8 mouse cellular contexts compared by ENCODE assay signal in genomic region chr11:69803786-69804651, GRCm38 (mm10). TPM values are rescaled to one million over a fixed set of nuclear protein-coding genes. Genes with fewer than 3 reads are reported as not detected.
DNase-seq lines count a peak whose midpoint lies in the region; ATAC-seq and TF ChIP-seq lines count a peak whose summit lies in the region.

No protein-coding gene starts in this region.

- peak overlapping the region; percentile 21; the same call in 1 of the 2 replicates for H3K27ac ChIP-seq in hindbrain, embryonic 16.5 days (ENCODE audit: low read depth, low read length)

- peaks cover 49% of the 10 kb centered on the region for H3K4me1 ChIP-seq in hindbrain, embryonic 16.5 days (ENCODE audit: control insufficient read depth, insufficient read depth, low read depth, low read length)

- POLR2A ChIA-PET in Patski (lab: Charles Lee) = no interaction called here

- peak overlapping the region; percentile 85 for H3K9ac ChIP-seq in hindbrain, embryonic 16.5 days (ENCODE audit: low read depth, low read length)

- TF ChIP-seq CTCF in Patski (IDR thresholded peaks at IDR 0.05) = no peak

- H3K27me3 ChIP-seq in Patski = peaks cover 5% of the 10 kb centered on the region
- peaks cover 18% of the 10 kb centered on the region for H3K27me3 ChIP-seq in hindbrain, embryonic 16.5 days (replicated peaks; ENCODE audit: control insufficient read depth, insufficient read depth, low read length)

- no peaks in the 10 kb centered on the region for H3K9me3 ChIP-seq in hindbrain, embryonic 16.5 days (ENCODE audit: control insufficient read depth, low read length)

- in situ Hi-C loops in Patski (cut with MboI; ENCODE audit: low pct_unique_long_range_greater_than_20kb) = no loop called here

- CTCF ChIA-PET in Patski (lab: Charles Lee) = interaction anchor here (1.2 to 1.4 kb wide), 2 partner anchors 50 to 72 kb away, joined by 3 to 4 read pairs; no protein-coding TSS in a partner anchor

- DNase-seq in Patski (ENCODE audit: low read depth, low spot score) = no peak
- DNase-seq in cerebellum, postnatal 36 days = peak; percentile 51 to 60
- DNase-seq in gastrocnemius, adult 8-10 months (ENCODE audit: low spot score in 2 of 2) = peak; percentile 55 to 64
- DNase-seq in left cerebral cortex, postnatal 25 days (ENCODE audit: low spot score in 2 of 2) = peak; percentile 63 to 72
- peak; percentile 60 to 69 for DNase-seq in right cerebral cortex, adult 2 months (ENCODE audit: low spot score in 2 of 2)
- peak; percentile 71 for DNase-seq in urinary bladder, postnatal 14 days (ENCODE audit: low spot score)

- H3K4me2 ChIP-seq in hindbrain, embryonic 16.5 days (ENCODE audit: low read length) = peak overlapping the region; percentile 85

- H3K36me3 ChIP-seq in hindbrain, embryonic 16.5 days (ENCODE audit: control insufficient read depth, insufficient read depth, low read length) = no peaks in the 10 kb centered on the region

- WGBS in hindbrain, embryonic 16.5 days = 1% methylated on average over 60 of the region's 60 CpGs

- peak overlapping the region; percentile 61 for H3K4me3 ChIP-seq in hindbrain, embryonic 16.5 days (ENCODE audit: low read length)

- intact Hi-C loops in left cerebral cortex, postnatal 25 days (cut with DNase I) = loop anchor here (2.0 kb wide), 2 partner anchors 33 to 45 kb away; partner anchors contain the start of genes Nlgn2 and Polr2a

- ATAC-seq in Patski = peak; percentile 58
- peak; percentile 44 for ATAC-seq in hindbrain, embryonic 16.5 days
- peak; percentile 79 for ATAC-seq in megakaryocyte progenitor cell, adult 5-6 weeks (replicated peaks; ENCODE audit: poor library complexity)

RNA-seq across cellular contexts. Expression of gene Tmem102, which starts 1.4 kb away (rescaled TPM):
- polyA plus RNA-seq in Patski (2021) = 1.1 TPM
- under 1 TPM; 0.17 to 0.31 (median 0.24) TPM for total RNA-seq in gastrocnemius, adult 8-10 months (2022)
- 1.3 and 1.6 TPM in 2 replicates for polyA plus RNA-seq in hindbrain, embryonic 16.5 days (2015; fragmentation: Nextera tagmentation; extraction: Ambion mirVana)
- total RNA-seq in left cerebral cortex, postnatal 25 days (2021) = not detected
- total RNA-seq in megakaryocyte progenitor cell, adult 5-6 weeks (2015) = not detected in 2 replicates
- total RNA-seq in megakaryocyte progenitor cell, adult 5-6 weeks (2017) = not detected in 2 replicates

RNA-seq across cellular contexts. Expression of gene Fgf11, which starts 2.4 kb away (rescaled TPM):
- 0.03 TPM for polyA plus RNA-seq in Patski (2021)
- total RNA-seq in gastrocnemius, adult 8-10 months (2022) = 1 to 10 TPM; 2.5 to 5.8 (median 4.0) TPM
- polyA plus RNA-seq in hindbrain, embryonic 16.5 days (2015; fragmentation: Nextera tagmentation; extraction: Ambion mirVana) = 6.7 and 7.2 TPM in 2 replicates
- 10 to 100 TPM; 14.9 to 17.2 TPM for total RNA-seq in left cerebral cortex, postnatal 25 days (2021)
- 0.22 and 0.52 TPM in 2 replicates for total RNA-seq in megakaryocyte progenitor cell, adult 5-6 weeks (2015)
- total RNA-seq in megakaryocyte progenitor cell, adult 5-6 weeks (2017) = 0.21 and 0.41 TPM in 2 replicates

RNA-seq across cellular contexts. Expression of gene Chrnb1, which starts 8.3 kb away (rescaled TPM):
- 27.7 TPM for polyA plus RNA-seq in Patski (2021)
- 10 to 100 TPM; 25.2 to 33.8 (median 28.9) TPM for total RNA-seq in gastrocnemius, adult 8-10 months (2022)
- polyA plus RNA-seq in hindbrain, embryonic 16.5 days (2015; fragmentation: Nextera tagmentation; extraction: Ambion mirVana) = 1.4 and 2.9 TPM in 2 replicates
- total RNA-seq in left cerebral cortex, postnatal 25 days (2021) = 1 to 10 TPM; 1.3 to 2.0 TPM
- 0.24 and 1.6 TPM in 2 replicates for total RNA-seq in megakaryocyte progenitor cell, adult 5-6 weeks (2015)
- total RNA-seq in megakaryocyte progenitor cell, adult 5-6 weeks (2017) = 0.04 and 0.44 TPM in 2 replicates

RNA-seq across cellular contexts. Expression of gene Gm39566, which starts 11.1 kb away (rescaled TPM):
- not detected for polyA plus RNA-seq in Patski (2021)
- not detected for total RNA-seq in gastrocnemius, adult 8-10 months (2022)
- polyA plus RNA-seq in hindbrain, embryonic 16.5 days (2015; fragmentation: Nextera tagmentation; extraction: Ambion mirVana) = not detected in 2 replicates
- not detected for total RNA-seq in left cerebral cortex, postnatal 25 days (2021)
- total RNA-seq in megakaryocyte progenitor cell, adult 5-6 weeks (2015) = not detected in 2 replicates
- total RNA-seq in megakaryocyte progenitor cell, adult 5-6 weeks (2017) = not detected in 2 replicates

RNA-seq across cellular contexts. Expression of gene Spem2, which starts 14.2 kb away (rescaled TPM):
- polyA plus RNA-seq in Patski (2021) = not detected
- not detected for total RNA-seq in gastrocnemius, adult 8-10 months (2022)
- polyA plus RNA-seq in hindbrain, embryonic 16.5 days (2015; fragmentation: Nextera tagmentation; extraction: Ambion mirVana) = not detected in 2 replicates
- not detected for total RNA-seq in left cerebral cortex, postnatal 25 days (2021)
- total RNA-seq in megakaryocyte progenitor cell, adult 5-6 weeks (2015) = not detected in 2 replicates
- total RNA-seq in megakaryocyte progenitor cell, adult 5-6 weeks (2017) = not detected in 2 replicates

Comparison
In these comparisons a context has a peak if more than half of its experiments do, and no peak if none do; other contexts are left out.
1. RNA of gene Chrnb1, which starts 8.3 kb away (total RNA-seq): 25.2 to 33.8 TPM in gastrocnemius, adult 8-10 months; 1.3 to 2.0 TPM in left cerebral cortex, postnatal 25 days and 0.04 to 1.6 TPM in megakaryocyte progenitor cell, adult 5-6 weeks; every median in the first group is over 4 times any median in the second.
2. Peak in every context shown above with its lines, with median percentiles within 50 percentile points of each other: ATAC-seq.